In genomic region chr14:62258978-62259536, GRCm38 (mm10) we compare ENCODE assay signal across 9 mouse cellular contexts. TPM values are rescaled to one million over a fixed set of nuclear protein-coding genes. Genes with fewer than 3 reads are reported as not detected.
DNase-seq lines count a peak whose midpoint lies in the region; ATAC-seq and TF ChIP-seq lines count a peak whose summit lies in the region.
"Had no signal": no experiment of that assay in that cellular context is flagged by ENCODE, and none has a peak within 500 bp of the region (broad histone marks: within the 10 kb centered on the region; RNA-seq: fewer than 3 reads in every experiment).

No protein-coding gene starts in this region.

- H3K9me3 ChIP-seq in embryonic facial prominence, embryonic 11.5 days (replicated peaks; ENCODE audit: control insufficient read depth, low read length): no peaks in the 10 kb centered on the region
- H3K9me3 ChIP-seq in embryonic facial prominence, embryonic 10.5 days: no peaks in the 10 kb centered on the region
- no peaks in the 10 kb centered on the region for H3K9me3 ChIP-seq in lung, embryonic 16.5 days (ENCODE audit: control insufficient read depth, low read length)

- no peak overlapping the region for H3K4me3 ChIP-seq in embryonic facial prominence, embryonic 11.5 days (ENCODE audit: low read depth, low read length)
- H3K4me3 ChIP-seq in embryonic facial prominence, embryonic 10.5 days: no peak overlapping the region
- H3K4me3 ChIP-seq in thymus, adult 2 months (ENCODE audit: control insufficient read depth, insufficient read depth, low read length): no peak overlapping the region
- no peak overlapping the region for H3K4me3 ChIP-seq in lung, embryonic 16.5 days (ENCODE audit: low read length)

- DNase-seq in embryonic facial prominence, embryonic 11.5 days (ENCODE audit: low spot score): no peak
- no peak for DNase-seq in embryonic facial prominence, embryonic 10.5 days (ENCODE audit: low spot score)
- peak; percentile 16 for DNase-seq in thymus, adult 2 months
- DNase-seq in thymus, postnatal 0 days (ENCODE audit: low spot score): no peak
- no peak for DNase-seq in layer of hippocampus, adult 8-10 months (ENCODE audit: low spot score in 2 of 2)
- no peak for DNase-seq in adipocyte (ENCODE audit: low spot score)
- no peak for DNase-seq in urinary bladder, postnatal 14 days (ENCODE audit: low spot score)

- H3K4me2 ChIP-seq in embryonic facial prominence, embryonic 11.5 days (ENCODE audit: low read depth, low read length): no peak overlapping the region
- H3K4me2 ChIP-seq in lung, embryonic 16.5 days (ENCODE audit: low read depth, low read length): no peak overlapping the region

- no peak for TF ChIP-seq CTCF in thymus, adult 2 months (IDR thresholded peaks at IDR 0.05; ENCODE audit: borderline replicate concordance, control insufficient read depth, extremely low read depth, insufficient read depth, low read length, poor library complexity)

- no peaks in the 10 kb centered on the region for H3K4me1 ChIP-seq in embryonic facial prominence, embryonic 11.5 days (ENCODE audit: control insufficient read depth, insufficient read depth, low read length)
- peaks cover 8% of the 10 kb centered on the region for H3K4me1 ChIP-seq in embryonic facial prominence, embryonic 10.5 days
- no peaks in the 10 kb centered on the region for H3K4me1 ChIP-seq in thymus, adult 2 months (replicated peaks; ENCODE audit: control insufficient read depth, insufficient read depth, low read length)
- peaks cover 4% of the 10 kb centered on the region for H3K4me1 ChIP-seq in lung, embryonic 16.5 days (replicated peaks; ENCODE audit: control insufficient read depth, insufficient read depth, low read length)

- 70% methylated on average over 10 of the region's 10 CpGs for WGBS in embryonic facial prominence, embryonic 11.5 days
- 67% methylated on average over 10 of the region's 10 CpGs for WGBS in embryonic facial prominence, embryonic 10.5 days
- WGBS in thymus, adult 2 months: 78% methylated on average over 10 of the region's 10 CpGs
- WGBS in lung, embryonic 16.5 days: 38% methylated on average over 10 of the region's 10 CpGs

- no peak for ATAC-seq in embryonic facial prominence, embryonic 11.5 days (replicated peaks; ENCODE audit: insufficient number of reproducible peaks, low FRiP score, low TSS enrichment, low read depth)
- peak; percentile 89 for ATAC-seq in lung, embryonic 16.5 days (ENCODE audit: low read depth)
- ATAC-seq: Patski had no signal

- H3K27ac ChIP-seq in embryonic facial prominence, embryonic 11.5 days (replicated peaks; ENCODE audit: low read depth, low read length): peak overlapping the region; percentile 13; the same call in 1 of the 2 replicates
- no peak overlapping the region for H3K27ac ChIP-seq in embryonic facial prominence, embryonic 10.5 days (replicated peaks)
- H3K27ac ChIP-seq in thymus, adult 2 months (ENCODE audit: control insufficient read depth, insufficient read depth, low read length): no peak overlapping the region
- peak overlapping the region; percentile 68 for H3K27ac ChIP-seq in lung, embryonic 16.5 days (ENCODE audit: low read length)

- no peak overlapping the region for H3K9ac ChIP-seq in embryonic facial prominence, embryonic 11.5 days (replicated peaks; ENCODE audit: low read length)
- H3K9ac ChIP-seq in lung, embryonic 16.5 days (ENCODE audit: low read length): no peak overlapping the region

- TF ChIP-seq POLR2A in thymus, adult 2 months (IDR thresholded peaks at IDR 0.05; ENCODE audit: control insufficient read depth, extremely low read depth, insufficient read depth, low read length, poor library complexity): no peak

- H3K36me3 ChIP-seq in embryonic facial prominence, embryonic 11.5 days (replicated peaks; ENCODE audit: control insufficient read depth, insufficient read depth, low read depth, low read length): no peaks in the 10 kb centered on the region
- H3K36me3 ChIP-seq in embryonic facial prominence, embryonic 10.5 days (replicated peaks): no peaks in the 10 kb centered on the region
- no peaks in the 10 kb centered on the region for H3K36me3 ChIP-seq in thymus, adult 2 months (ENCODE audit: control insufficient read depth, insufficient read depth, low read length)
- H3K36me3 ChIP-seq in lung, embryonic 16.5 days (ENCODE audit: control insufficient read depth, insufficient read depth, low read length): no peaks in the 10 kb centered on the region

- no peaks in the 10 kb centered on the region for H3K27me3 ChIP-seq in embryonic facial prominence, embryonic 11.5 days (ENCODE audit: control insufficient read depth, insufficient read depth, low read length)
- no peaks in the 10 kb centered on the region for H3K27me3 ChIP-seq in embryonic facial prominence, embryonic 10.5 days (replicated peaks; ENCODE audit: low read depth, poor library complexity, severe bottlenecking)
- H3K27me3 ChIP-seq in thymus, adult 2 months (ENCODE audit: control insufficient read depth, insufficient read depth, low read length): no peaks in the 10 kb centered on the region
- no peaks in the 10 kb centered on the region for H3K27me3 ChIP-seq in lung, embryonic 16.5 days (ENCODE audit: control insufficient read depth, insufficient read depth, low read depth, low read length)
- H3K27me3 ChIP-seq: Patski had no signal

RNA-seq across cellular contexts. Expression of gene Rnaseh2b, which starts 33.3 kb away (rescaled TPM):
- 65.0 and 72.0 TPM in 2 replicates for polyA plus RNA-seq in embryonic facial prominence, embryonic 11.5 days (2014; fragmentation: Nextera tagmentation; extraction: Ambion mirVana)
- polyA plus RNA-seq in embryonic facial prominence, embryonic 10.5 days (2016; fragmentation: Nextera tagmentation; extraction: Ambion mirVana): 54.5 and 62.4 TPM in 2 replicates
- 11.3 and 11.8 TPM in 2 replicates for polyA plus RNA-seq in thymus, adult 2 months (2012; rRNA removed)
- polyA plus RNA-seq in thymus, postnatal 0 days (2015; fragmentation: Nextera tagmentation; extraction: Ambion mirVana): 128 and 130 TPM in 2 replicates
- 57.5 and 60.5 TPM in 2 replicates for polyA plus RNA-seq in lung, embryonic 16.5 days (2015; fragmentation: Nextera tagmentation; extraction: Ambion mirVana)
- total RNA-seq in layer of hippocampus, adult 8-10 months (2022): 10 to 100 TPM in 3 of 4 experiments, 1 to 10 TPM in 1; 9.2 to 16.8 (median 12.6) TPM

RNA-seq across cellular contexts. Expression of gene Dleu7, which starts 33.8 kb away (rescaled TPM):
- polyA plus RNA-seq in embryonic facial prominence, embryonic 11.5 days (2014; fragmentation: Nextera tagmentation; extraction: Ambion mirVana): 2.3 and 4.0 TPM in 2 replicates
- polyA plus RNA-seq in embryonic facial prominence, embryonic 10.5 days (2016; fragmentation: Nextera tagmentation; extraction: Ambion mirVana): 3.0 and 3.9 TPM in 2 replicates
- polyA plus RNA-seq in thymus, adult 2 months (2012; rRNA removed): 4.1 and 4.7 TPM in 2 replicates
- polyA plus RNA-seq in thymus, postnatal 0 days (2015; fragmentation: Nextera tagmentation; extraction: Ambion mirVana): 5.6 and 6.4 TPM in 2 replicates
- 0.54 and 0.60 TPM in 2 replicates for polyA plus RNA-seq in lung, embryonic 16.5 days (2015; fragmentation: Nextera tagmentation; extraction: Ambion mirVana)
- total RNA-seq in layer of hippocampus, adult 8-10 months (2022): 1 to 10 TPM; 5.2 to 7.4 (median 5.9) TPM

Comparison
In these comparisons a context has a peak if more than half of its experiments do, and no peak if none do; other contexts are left out.
1. H3K27ac ChIP-seq: peak in embryonic facial prominence, embryonic 11.5 days (single experiment) and lung, embryonic 16.5 days (single experiment); none in embryonic facial prominence, embryonic 10.5 days (single experiment) and thymus, adult 2 months (single experiment).